Mouse (Mus musculus): ENCODE data around the gene Ptprd. TPM values are rescaled to one million over a fixed set of nuclear protein-coding genes. Genes with fewer than 3 reads are reported as not detected.

Ptprd gene
- total and polyA plus RNA-seq, 3 experiments = not detected

- Histone ChIP-seq H3K9me3 (replicated peaks; ENCODE audit: insufficient read depth, low read length) (no peaks in the 10 kb centered on the region), H3K36me3 (ENCODE audit: control insufficient read depth in 1 of 2, insufficient read depth in 2 of 2, low read length in 2 of 2) (no peaks in the 10 kb centered on the region), H3K79me2 (ENCODE audit: control insufficient read depth, insufficient read depth, low read length, poor library complexity) (no peaks in the 10 kb centered on the region), H3K27me3 (ENCODE audit: control insufficient read depth in 1 of 2, insufficient read depth in 2 of 2, low read length in 2 of 2) (no peaks in the 10 kb centered on the region), H3K4me3 (ENCODE audit: control insufficient read depth in 1 of 2, insufficient read depth in 1 of 2, low read depth in 2 of 2, low read length in 2 of 2) (no peak overlapping the region), H3K4me1 (ENCODE audit: control insufficient read depth in 1 of 2, insufficient read depth in 2 of 2, low read length in 2 of 2) (no peaks in the 10 kb centered on the region), H3K27ac (ENCODE audit: control insufficient read depth, low read depth, low read length) (no peak overlapping the region), H3K9ac (ENCODE audit: control insufficient read depth, low read depth, low read length, poor library complexity, severe bottlenecking) (no peak overlapping the region)
- DNase-seq (ENCODE audit: low read depth, low spot score) = no peak
- TF ChIP-seq MAZ (IDR thresholded peaks at IDR 0.05; ENCODE audit: low read depth, low read length) (no peak), SIN3A (IDR thresholded peaks at IDR 0.05; ENCODE audit: low read length) (no peak), EP300 (IDR thresholded peaks at IDR 0.05; ENCODE audit: low read depth in 1 of 2, low read length in 2 of 2) (no peak), TBP (IDR thresholded peaks at IDR 0.05; ENCODE audit: low read depth, low read length) (no peak)
Measured at GRCm38 (mm10) chr4:77717792-77718191, 494.0 kb downstream of the Ptprd start.

GRCm38 (mm10) chr4:77710231-77710630 lies 501.5 kb downstream of the Ptprd start:
- H3K9me3 ChIP-seq (replicated peaks; ENCODE audit: insufficient read depth, low read length) = no peaks in the 10 kb centered on the region
- H3K36me3 ChIP-seq (ENCODE audit: control insufficient read depth in 1 of 2, insufficient read depth in 2 of 2, low read length in 2 of 2) = no peaks in the 10 kb centered on the region
- H3K4me1 ChIP-seq (ENCODE audit: control insufficient read depth in 1 of 2, insufficient read depth in 2 of 2, low read length in 2 of 2) = no peaks in the 10 kb centered on the region
- H3K27me3 ChIP-seq (ENCODE audit: control insufficient read depth in 1 of 2, insufficient read depth in 2 of 2, low read length in 2 of 2) = no peaks in the 10 kb centered on the region
- no peak overlapping the region for H3K27ac ChIP-seq (ENCODE audit: control insufficient read depth, low read depth, low read length)
- H3K79me2 ChIP-seq (ENCODE audit: control insufficient read depth, insufficient read depth, low read length, poor library complexity) = no peaks in the 10 kb centered on the region
- TF ChIP-seq ELF1 (IDR thresholded peaks at IDR 0.05; ENCODE audit: low read depth, low read length) (no peak), MAZ (IDR thresholded peaks at IDR 0.05; ENCODE audit: low read depth, low read length) (no peak), JUND (IDR thresholded peaks at IDR 0.05; ENCODE audit: low read depth, low read length) (no peak), TBP (IDR thresholded peaks at IDR 0.05; ENCODE audit: low read depth, low read length) (no peak), GATA1 (IDR thresholded peaks at IDR 0.05; ENCODE audit: low read depth, low read length) (no peak), NELFE (IDR thresholded peaks at IDR 0.05; ENCODE audit: low read depth, low read length) (no peak), GABPA (IDR thresholded peaks at IDR 0.05; ENCODE audit: low read depth, low read length) (no peak), MAFK (IDR thresholded peaks at IDR 0.05; ENCODE audit: borderline replicate concordance, low read depth, low read length) (no peak), MXI1 (IDR thresholded peaks at IDR 0.05; ENCODE audit: low read depth, low read length) (no peak), KAT2A (conservative IDR thresholded peaks at IDR 0.05; ENCODE audit: low read depth, low read length) (no peak)
- H3K4me3 ChIP-seq (ENCODE audit: control insufficient read depth in 1 of 2, insufficient read depth in 1 of 2, low read depth in 2 of 2, low read length in 2 of 2) = no peak overlapping the region
- DNase-seq (ENCODE audit: low read depth, low spot score) = no peak
- no peak overlapping the region for H3K9ac ChIP-seq (ENCODE audit: control insufficient read depth, low read depth, low read length, poor library complexity, severe bottlenecking)

- no peaks in the 10 kb centered on the region for H3K79me2 ChIP-seq (ENCODE audit: control insufficient read depth, insufficient read depth, low read length, poor library complexity)
- H3K36me3 ChIP-seq (ENCODE audit: control insufficient read depth in 1 of 2, insufficient read depth in 2 of 2, low read length in 2 of 2) = no peaks in the 10 kb centered on the region
- H3K27me3 ChIP-seq (ENCODE audit: control insufficient read depth in 1 of 2, insufficient read depth in 2 of 2, low read length in 2 of 2) = no peaks in the 10 kb centered on the region
- no peak overlapping the region for H3K9ac ChIP-seq (ENCODE audit: control insufficient read depth, low read depth, low read length, poor library complexity, severe bottlenecking)
- no peak overlapping the region for H3K4me3 ChIP-seq (ENCODE audit: control insufficient read depth in 1 of 2, insufficient read depth in 1 of 2, low read depth in 2 of 2, low read length in 2 of 2)
- H3K9me3 ChIP-seq (replicated peaks; ENCODE audit: insufficient read depth, low read length) = no peaks in the 10 kb centered on the region
- no peaks in the 10 kb centered on the region for H3K4me1 ChIP-seq (ENCODE audit: control insufficient read depth in 1 of 2, insufficient read depth in 2 of 2, low read length in 2 of 2)
- no peak for DNase-seq (ENCODE audit: low read depth, low spot score)
- TF ChIP-seq POLR2A (IDR thresholded peaks at IDR 0.05; ENCODE audit: control insufficient read depth in 1 of 2, insufficient read depth in 1 of 2, low read depth in 1 of 2, low read length in 2 of 2, poor library complexity in 1 of 2) (no peak), ZKSCAN1 (IDR thresholded peaks at IDR 0.05; ENCODE audit: low read depth, low read length) (no peak), CHD2 (IDR thresholded peaks at IDR 0.05; ENCODE audit: low read length) (no peak), USF1 (IDR thresholded peaks at IDR 0.05; ENCODE audit: low read depth, low read length) (no peak), UBTF (IDR thresholded peaks at IDR 0.05; ENCODE audit: borderline replicate concordance, insufficient read depth, low read depth, low read length) (no peak), E2F4 (IDR thresholded peaks at IDR 0.05; ENCODE audit: borderline replicate concordance, low read depth, low read length) (no peak), TCF12 (IDR thresholded peaks at IDR 0.05; ENCODE audit: low read depth, low read length) (no peak), TAL1 (IDR thresholded peaks at IDR 0.05; ENCODE audit: low read length) (no peak), RCOR1 (IDR thresholded peaks at IDR 0.05; ENCODE audit: low read depth, low read length) (no peak), ELF1 (IDR thresholded peaks at IDR 0.05; ENCODE audit: low read depth, low read length) (no peak), USF2 (IDR thresholded peaks at IDR 0.05; ENCODE audit: borderline replicate concordance in 1 of 2, insufficient read depth in 1 of 2, low read depth in 1 of 2, low read length in 2 of 2) (no peak), POLR2AphosphoS2 (IDR thresholded peaks at IDR 0.05; ENCODE audit: low read length) (no peak), KAT2A (conservative IDR thresholded peaks at IDR 0.05; ENCODE audit: low read depth, low read length) (no peak), NRF1 (IDR thresholded peaks at IDR 0.05; ENCODE audit: insufficient read depth, low read depth, low read length, poor library complexity, severe bottlenecking) (no peak), MEF2A (IDR thresholded peaks at IDR 0.05; ENCODE audit: extremely low read depth, insufficient replicate concordance, low read depth, low read length, poor library complexity, severe bottlenecking) (no peak), SIN3A (IDR thresholded peaks at IDR 0.05; ENCODE audit: low read length) (no peak), GATA1 (IDR thresholded peaks at IDR 0.05; ENCODE audit: low read depth, low read length) (no peak)
- no peak overlapping the region for H3K27ac ChIP-seq (ENCODE audit: control insufficient read depth, low read depth, low read length)
Measured at GRCm38 (mm10) chr4:77698294-77698693, 513.5 kb downstream of the Ptprd start.

Data from MEL (cell line).